Mouse (Mus musculus) bone marrow, adult 2 months (tissue): ENCODE data around the gene Slc25a11.

Source experiments
- CTCF ChIP-seq: fragments of 200-500 bp; IDR thresholded peaks from 2 replicates; pipeline ENCODE4 v1.5.1; 2011; ENCODE audit warnings: low read length, control low read depth; ENCODE audit not compliant: control insufficient read depth, insufficient read depth
- POLR2A ChIP-seq: fragments of 200-500 bp; IDR thresholded peaks from 2 replicates; pipeline ENCODE4 v1.6.1; 2011; ENCODE audit warnings: low read depth, mild to moderate bottlenecking, control low read depth, low read length, borderline replicate concordance; ENCODE audit not compliant: control insufficient read depth

DNA sequence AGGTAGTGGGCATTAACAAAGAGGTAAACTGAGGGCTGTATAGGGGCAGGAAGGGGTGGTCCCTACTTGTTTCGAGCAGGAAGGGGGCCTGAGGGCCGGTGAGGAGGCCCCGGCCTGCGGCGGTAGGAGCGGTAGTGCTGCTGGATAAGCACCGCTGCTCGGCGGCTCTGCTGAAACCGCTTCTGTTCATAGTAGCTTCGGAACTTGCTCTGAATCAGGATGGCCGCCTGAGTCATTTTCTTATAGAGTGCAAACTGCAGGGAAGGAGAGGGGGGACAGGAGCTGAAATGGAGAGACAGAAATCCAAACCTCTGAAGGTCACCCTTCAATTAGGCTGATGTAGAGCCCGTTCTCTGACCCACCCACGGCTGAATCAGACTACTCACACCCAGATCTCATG lies 23.2 kb upstream of the Slc25a11 start:
- no peak for TF ChIP-seq CTCF
- TF ChIP-seq POLR2A, result no peak
